Mouse (Mus musculus) forebrain, embryonic 16.5 days (tissue): ENCODE measurements around the gene Pdcd7. TPM values are rescaled to one million over a fixed set of nuclear protein-coding genes. Genes with fewer than 3 reads are reported as not detected.

Experiments used
- ATAC-seq: fragments of 200-750 bp; cut with Nextera tagmentation; 2 replicates; pipeline ENCODE4 v1.8.0; 2017; ENCODE audit warnings: mild to moderate bottlenecking, moderate library complexity
- H3K27ac ChIP-seq: fragments of 300-500 bp; sonication (generic); 2 replicates; pipeline ENCODE4 v1.5.1; 2014; ENCODE audit warnings: low read length, control low read depth
- H3K27me3 ChIP-seq: fragments of 300-500 bp; sonication (generic); replicated peaks from 2 replicates; pipeline ENCODE4 v1.6.1; 2014; ENCODE audit warnings: low read length; ENCODE audit not compliant: control insufficient read depth, insufficient read depth
- H3K36me3 ChIP-seq: fragments of 300-500 bp; sonication (generic); 2 replicates; pipeline ENCODE4 v1.6.1; 2014; ENCODE audit not compliant: control insufficient read depth, insufficient read depth
- H3K4me1 ChIP-seq: fragments of 300-500 bp; sonication (generic); replicated peaks from 2 replicates; pipeline ENCODE4 v1.6.1; 2014; ENCODE audit warnings: low read length; ENCODE audit not compliant: control insufficient read depth, insufficient read depth
- H3K4me2 ChIP-seq: fragments of 300-500 bp; sonication (generic); 2 replicates; pipeline ENCODE4 v1.6.1; 2014; ENCODE audit warnings: mild to moderate bottlenecking, low read length, control low read depth
- H3K4me3 ChIP-seq: fragments of 300-500 bp; sonication (generic); replicated peaks from 2 replicates; pipeline ENCODE4 v1.5.1; 2014; ENCODE audit warnings: mild to moderate bottlenecking, low read length, control low read depth
- H3K9ac ChIP-seq: fragments of 300-500 bp; sonication (generic); replicated peaks from 2 replicates; pipeline ENCODE4 v1.6.1; 2014; ENCODE audit warnings: low read depth, low read length, control low read depth
- H3K9me3 ChIP-seq: fragments of 300-500 bp; sonication (generic); 2 replicates; pipeline ENCODE4 v1.6.1; 2016; ENCODE audit warnings: low read length; ENCODE audit not compliant: control insufficient read depth
- WGBS: fragments of 180-500 bp; shearing (Covaris S2); extraction: QIAGEN DNeasy Blood & Tissue Kit; methylation state at CpG from one replicate; pipeline ENCODE4 v1.1.7; 2014; 5-methylcytosine and 5-hydroxymethylcytosine counted together
- polyA plus RNA-seq: library from polyadenylated mRNA; unstranded; fragments of >200 nt; fragmentation: Nextera tagmentation; extraction: Ambion mirVana; gene quantifications from 2 replicates; pipeline ENCODE4 v1.2.1, GENCODE M21; 2015

Pdcd7 gene
- polyA plus RNA-seq, 1 experiment from 2014 or later: 8.6 TPM

DNA sequence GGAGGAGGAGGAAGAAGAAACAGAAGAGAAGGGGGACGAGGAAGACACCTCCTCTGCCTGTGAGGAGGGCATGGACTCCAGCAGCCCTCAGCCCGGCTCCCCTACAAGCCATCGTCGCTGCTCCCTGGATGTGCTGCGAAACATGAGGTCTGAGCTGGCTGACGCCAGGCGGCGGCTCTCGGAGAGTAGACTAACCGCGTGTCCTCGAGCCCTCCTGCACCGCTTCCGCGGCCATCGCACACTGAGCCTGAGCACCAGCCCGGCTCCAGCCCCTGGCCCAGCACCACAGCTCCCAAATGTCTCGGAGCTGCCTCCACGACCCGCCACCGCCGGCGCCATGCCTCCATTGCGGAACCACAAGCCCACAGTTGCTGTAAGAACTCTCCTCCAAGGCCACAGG is 25.9 kb downstream of the Pdcd7 start:
- no peak for ATAC-seq
- Histone ChIP-seq H3K9me3 (no peaks in the 10 kb centered on the region), H3K36me3 (no peaks in the 10 kb centered on the region), H3K4me2 (no peak overlapping the region), H3K27ac (no peak overlapping the region), H3K4me1 (no peaks in the 10 kb centered on the region), H3K27me3 (no peaks in the 10 kb centered on the region), H3K4me3 (no peak overlapping the region), H3K9ac (no peak overlapping the region)
- 79% methylated on average over 24 of the region's 24 CpGs for WGBS

DNA sequence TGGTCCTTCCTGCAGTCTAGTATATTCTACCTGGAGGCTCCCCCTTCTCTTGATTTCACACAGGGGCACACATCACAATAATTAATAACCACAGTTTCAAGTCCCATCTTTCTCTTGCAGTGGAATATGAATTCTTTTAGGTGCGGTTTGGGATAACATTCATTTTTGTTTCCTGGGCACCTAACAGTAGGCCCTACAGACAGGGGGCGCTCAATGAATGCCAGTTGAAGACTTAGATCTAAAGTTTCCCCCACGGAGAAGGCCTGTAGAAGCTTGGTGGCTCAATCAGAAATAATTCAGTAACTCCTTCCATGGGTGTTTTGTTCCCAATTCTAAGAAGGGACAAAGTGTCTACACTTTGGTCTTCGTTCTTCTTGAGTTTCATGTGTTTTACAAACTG is 26.5 kb downstream of the Pdcd7 start:
- 69% methylated on average over 4 of the region's 4 CpGs for WGBS
- no peaks in the 10 kb centered on the region for H3K4me1 ChIP-seq
- no peak overlapping the region for H3K27ac ChIP-seq
- H3K4me3 ChIP-seq: no peak overlapping the region
- ATAC-seq: no peak
- no peaks in the 10 kb centered on the region for H3K27me3 ChIP-seq
- H3K4me2 ChIP-seq: no peak overlapping the region
- no peak overlapping the region for H3K9ac ChIP-seq
- no peaks in the 10 kb centered on the region for H3K9me3 ChIP-seq
- no peaks in the 10 kb centered on the region for H3K36me3 ChIP-seq

DNA sequence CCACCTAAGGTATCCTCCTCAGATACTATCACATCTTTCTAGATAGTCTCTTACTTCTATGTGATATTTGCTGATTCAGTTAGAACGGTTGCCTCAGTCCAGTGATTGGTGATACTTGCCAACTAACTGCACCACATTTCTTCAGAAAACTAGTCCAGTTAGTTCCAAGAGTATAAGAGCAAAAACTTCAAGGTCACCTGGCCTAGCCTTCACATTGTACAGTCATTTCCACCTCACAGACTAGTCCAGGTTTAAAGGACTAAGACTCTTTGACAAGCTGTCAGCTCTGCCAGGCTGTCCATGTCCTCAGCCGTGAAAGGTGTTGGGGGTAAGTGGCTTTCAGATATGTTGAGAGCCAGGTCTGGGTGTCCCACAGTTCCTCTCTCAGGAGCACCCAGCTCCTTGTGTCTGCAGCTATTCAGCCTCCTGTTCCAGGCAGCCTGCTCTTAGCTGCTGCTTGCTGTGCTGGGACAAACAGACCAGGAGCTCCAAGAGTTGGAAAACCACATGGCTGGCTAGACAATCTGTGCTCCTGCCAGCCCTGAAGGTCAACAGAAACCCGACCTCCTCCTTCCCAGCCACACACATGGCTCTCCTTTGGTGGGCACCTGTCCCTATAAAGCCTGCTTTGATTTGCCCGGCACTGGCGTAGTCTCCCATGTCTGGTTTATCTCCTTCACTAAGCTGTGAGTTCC is 28.7 kb downstream of the Pdcd7 start:
- Histone ChIP-seq H3K9ac (no peak overlapping the region), H3K36me3 (no peaks in the 10 kb centered on the region), H3K4me1 (no peaks in the 10 kb centered on the region), H3K27ac (no peak overlapping the region), H3K4me3 (no peak overlapping the region), H3K27me3 (no peaks in the 10 kb centered on the region), H3K4me2 (no peak overlapping the region), H3K9me3 (no peaks in the 10 kb centered on the region)
- 80% methylated on average over 5 of the region's 5 CpGs for WGBS
- no peak for ATAC-seq

DNA sequence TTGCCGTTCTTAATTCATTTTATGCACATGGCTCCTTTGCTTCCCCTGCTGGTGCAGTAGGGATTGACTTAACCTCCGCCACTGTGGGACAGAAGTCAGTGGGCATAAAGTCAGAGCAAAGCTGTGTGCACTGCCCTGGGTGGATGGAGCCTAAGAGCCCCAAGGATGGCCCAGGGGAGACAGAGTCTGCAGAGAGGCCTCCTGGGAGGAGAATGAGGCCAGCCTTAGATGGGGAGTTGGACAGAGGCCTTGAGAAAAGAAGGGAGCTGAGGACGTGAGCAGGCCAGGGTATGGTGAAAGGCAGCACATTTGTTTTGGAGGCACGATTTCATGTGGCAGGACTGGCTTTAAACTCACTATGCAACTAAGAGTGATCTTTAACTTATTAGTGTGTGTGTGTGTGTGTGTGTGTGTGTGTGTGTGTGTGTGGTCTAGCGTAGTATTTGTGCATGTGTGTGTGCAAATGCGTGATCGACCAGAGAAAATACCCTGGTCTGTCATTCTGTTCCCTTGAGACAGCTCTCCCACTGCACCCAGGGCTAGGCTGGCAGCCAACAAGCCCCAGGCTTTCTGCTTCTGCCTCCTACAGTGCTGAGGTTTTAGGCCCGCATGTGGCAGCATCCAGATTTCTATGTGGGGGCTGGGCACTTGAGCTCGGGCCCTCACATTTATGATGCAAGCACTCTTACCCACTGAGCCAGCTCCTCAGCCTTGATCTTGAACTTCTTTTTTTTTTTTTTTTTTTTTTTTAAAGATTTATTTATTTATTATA is 29.4 kb downstream of the Pdcd7 start:
- ATAC-seq: no peak
- Histone ChIP-seq H3K9ac (no peak overlapping the region), H3K27me3 (no peaks in the 10 kb centered on the region), H3K4me1 (no peaks in the 10 kb centered on the region), H3K4me3 (no peak overlapping the region), H3K4me2 (no peak overlapping the region), H3K9me3 (no peaks in the 10 kb centered on the region), H3K27ac (no peak overlapping the region), H3K36me3 (no peaks in the 10 kb centered on the region)
- WGBS: 68% methylated on average over 9 of the region's 9 CpGs

DNA sequence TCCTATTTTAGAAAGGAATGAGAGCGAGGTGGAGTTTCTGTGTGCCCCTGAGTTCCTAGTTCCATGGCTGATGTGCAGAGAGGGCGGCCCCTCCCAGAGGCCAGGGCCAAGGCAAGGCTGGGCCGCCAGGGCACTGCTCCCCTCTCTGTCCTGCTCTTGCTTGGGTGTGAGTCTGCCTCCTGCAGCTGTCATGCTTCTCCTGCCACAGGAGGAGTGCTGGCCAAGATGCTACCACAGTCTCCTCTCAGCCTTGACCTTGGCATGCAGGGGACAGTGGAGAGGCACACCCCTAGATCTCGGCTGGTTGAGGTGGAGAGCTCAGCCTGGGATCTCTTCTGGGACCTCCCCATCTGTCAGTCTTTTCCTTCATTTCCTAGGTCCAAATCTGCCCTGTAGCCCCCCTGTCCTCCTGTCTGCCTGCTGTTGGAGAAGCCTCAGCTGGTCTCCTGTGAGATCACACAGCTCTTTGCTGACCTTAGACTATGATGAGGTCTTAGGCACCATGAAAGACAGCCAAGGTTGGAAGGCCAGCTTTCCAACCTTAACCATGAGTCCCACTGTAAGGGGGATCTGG is 35.2 kb downstream of the Pdcd7 start:
- H3K4me3 ChIP-seq: no peak overlapping the region
- no peaks in the 10 kb centered on the region for H3K4me1 ChIP-seq
- no peak overlapping the region for H3K9ac ChIP-seq
- no peak overlapping the region for H3K27ac ChIP-seq
- 78% methylated on average over 4 of the region's 4 CpGs for WGBS
- ATAC-seq: no peak
- H3K9me3 ChIP-seq: no peaks in the 10 kb centered on the region
- no peaks in the 10 kb centered on the region for H3K36me3 ChIP-seq
- no peak overlapping the region for H3K4me2 ChIP-seq
- no peaks in the 10 kb centered on the region for H3K27me3 ChIP-seq

DNA sequence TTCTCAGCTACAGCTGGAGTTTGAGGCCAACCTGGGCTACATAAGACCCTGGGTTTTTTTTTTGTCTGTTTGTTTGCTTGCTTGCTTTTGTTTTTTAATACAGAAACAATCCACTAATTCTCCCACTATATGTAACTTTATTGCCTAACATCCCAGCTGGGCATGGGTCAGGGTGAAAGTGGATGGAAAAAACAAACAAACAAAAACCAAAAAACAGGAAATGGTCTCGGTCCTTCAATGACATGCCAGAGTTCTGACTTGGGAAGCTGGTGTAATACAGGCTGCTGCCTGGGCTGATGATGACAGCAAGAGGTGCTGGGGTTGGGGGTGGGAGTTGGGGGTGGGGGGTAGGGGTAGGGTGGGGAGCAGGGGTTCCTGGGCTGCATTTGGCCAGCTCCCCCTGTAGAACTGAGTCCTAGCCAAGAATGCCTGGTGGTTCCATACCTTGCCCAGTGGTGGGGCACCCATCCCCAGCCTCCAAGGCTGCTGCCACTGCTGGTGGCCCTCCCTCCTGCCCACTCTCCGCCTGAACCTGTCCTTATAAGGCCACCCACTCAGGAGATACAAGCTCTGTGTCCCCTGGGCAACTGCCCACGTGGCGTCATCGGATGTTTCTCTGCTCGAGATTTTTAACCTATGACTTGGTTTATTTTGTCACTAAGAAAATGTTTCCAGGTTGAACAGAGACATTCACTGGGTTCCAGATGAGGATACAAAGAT is 36.3 kb downstream of the Pdcd7 start:
- WGBS: 73% methylated on average over 6 of the region's 6 CpGs
- no peak for ATAC-seq
- Histone ChIP-seq H3K9ac (no peak overlapping the region), H3K4me3 (no peak overlapping the region), H3K4me2 (no peak overlapping the region), H3K36me3 (no peaks in the 10 kb centered on the region), H3K27ac (no peak overlapping the region), H3K27me3 (no peaks in the 10 kb centered on the region), H3K9me3 (no peaks in the 10 kb centered on the region), H3K4me1 (no peaks in the 10 kb centered on the region)

DNA sequence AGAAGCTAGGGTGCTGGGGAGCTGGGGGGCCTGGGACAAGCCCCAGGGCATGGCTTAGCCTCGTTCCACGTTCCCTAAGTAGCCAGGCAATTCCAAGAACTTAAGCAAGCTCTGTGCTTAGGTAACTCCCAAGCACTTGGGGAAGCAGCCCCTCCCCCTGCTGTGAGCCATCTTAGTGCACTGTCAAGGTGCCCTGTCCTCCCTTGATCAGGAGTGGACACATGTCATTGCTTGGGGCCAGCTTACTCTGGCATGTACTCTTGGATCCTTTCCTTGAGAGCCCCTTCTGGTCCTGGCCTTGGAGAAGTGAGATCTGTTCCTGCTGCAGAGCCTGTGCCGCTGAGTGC is 36.8 kb downstream of the Pdcd7 start:
- no peak overlapping the region for H3K4me3 ChIP-seq
- no peaks in the 10 kb centered on the region for H3K4me1 ChIP-seq
- H3K9ac ChIP-seq: no peak overlapping the region
- no peak overlapping the region for H3K4me2 ChIP-seq
- H3K36me3 ChIP-seq: no peaks in the 10 kb centered on the region
- no peak for ATAC-seq
- WGBS: 57% methylated on average over 3 of the region's 3 CpGs
- H3K9me3 ChIP-seq: no peaks in the 10 kb centered on the region
- no peak overlapping the region for H3K27ac ChIP-seq
- H3K27me3 ChIP-seq: no peaks in the 10 kb centered on the region

DNA sequence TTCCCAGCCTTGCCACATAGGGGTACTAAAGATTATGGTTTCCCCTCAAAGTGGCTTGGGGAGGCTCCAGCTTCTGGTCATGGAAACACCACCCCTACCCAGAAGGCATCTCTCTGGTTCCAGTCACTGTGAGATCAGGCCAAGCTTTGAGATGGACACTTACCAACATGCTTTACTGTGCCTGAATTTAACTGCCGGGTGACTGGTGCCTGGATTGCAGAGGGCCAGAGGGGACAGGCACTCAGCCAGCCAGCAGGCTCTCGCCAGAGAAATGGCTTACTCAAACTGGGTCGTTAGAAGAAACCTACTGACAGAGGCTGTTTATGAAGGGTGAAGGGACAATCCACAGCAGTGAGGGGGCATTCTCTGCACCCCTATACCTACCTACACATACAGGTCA is 38.4 kb downstream of the Pdcd7 start:
- no peak for ATAC-seq
- 50% methylated on average over 3 of the region's 3 CpGs for WGBS
- no peak overlapping the region for H3K27ac ChIP-seq
- H3K4me1 ChIP-seq: no peaks in the 10 kb centered on the region
- no peak overlapping the region for H3K4me2 ChIP-seq
- no peak overlapping the region for H3K4me3 ChIP-seq
- no peaks in the 10 kb centered on the region; the same call in 1 of the 2 replicates for H3K27me3 ChIP-seq
- H3K9me3 ChIP-seq: no peaks in the 10 kb centered on the region
- H3K36me3 ChIP-seq: no peaks in the 10 kb centered on the region
- H3K9ac ChIP-seq: no peak overlapping the region

DNA sequence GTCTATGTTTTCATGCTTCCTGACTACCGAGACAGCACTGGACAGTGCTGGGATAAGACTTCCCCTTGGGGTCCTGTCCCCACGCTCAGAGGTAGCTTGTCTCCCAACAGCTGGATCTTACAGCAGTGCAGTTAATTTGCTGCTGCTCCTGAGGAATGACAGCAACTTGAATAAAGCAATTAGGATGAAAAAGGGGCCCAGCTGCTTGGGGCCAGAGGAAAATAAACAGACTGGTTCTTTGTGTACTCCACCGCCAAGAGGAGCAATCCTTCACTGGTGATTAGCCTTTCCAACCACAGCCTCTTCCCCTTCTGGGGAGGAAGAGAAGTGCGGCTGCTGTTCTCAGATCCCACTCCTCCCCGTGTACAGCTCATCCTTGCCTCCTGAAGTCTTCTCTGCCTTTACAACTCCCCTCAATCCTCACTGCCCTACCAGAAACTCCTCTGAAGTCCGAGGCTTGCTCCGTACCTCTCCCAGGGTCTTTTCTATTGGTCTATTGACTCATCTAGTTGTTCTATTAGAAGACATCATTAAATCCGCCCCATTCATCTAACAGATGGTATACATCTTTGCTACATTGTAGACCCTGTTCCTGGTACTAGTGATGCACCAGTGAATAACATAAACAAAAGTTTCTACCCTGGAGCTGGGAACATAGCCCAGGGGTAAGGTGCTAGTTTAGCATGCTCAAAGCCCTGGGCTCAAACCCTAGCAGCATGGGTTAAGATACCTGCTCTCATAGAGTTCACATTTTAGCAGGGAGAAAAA is 40.7 kb downstream of the Pdcd7 start:
- H3K9ac ChIP-seq: no peak overlapping the region
- H3K4me1 ChIP-seq: peaks cover 7% of the 10 kb centered on the region
- 25% methylated on average over 8 of the region's 8 CpGs for WGBS
- no peak overlapping the region for H3K4me3 ChIP-seq
- no peak overlapping the region for H3K27ac ChIP-seq
- no peak overlapping the region for H3K4me2 ChIP-seq
- H3K27me3 ChIP-seq: peaks cover 20% of the 10 kb centered on the region
- H3K9me3 ChIP-seq: no peaks in the 10 kb centered on the region
- H3K36me3 ChIP-seq: no peaks in the 10 kb centered on the region
- no peak for ATAC-seq
